Mouse (Mus musculus) embryonic fibroblast, embryonic 13.5 days (primary cell): ENCODE results near the gene Ercc1.

Experiments used
- CTCF ChIP-seq: IDR thresholded peaks from 2 replicates; pipeline ENCODE4 v1.5.1; 2011; ENCODE audit warnings: mild to moderate bottlenecking, control low read depth, low read length, moderate library complexity, borderline replicate concordance; ENCODE audit not compliant: insufficient read depth
- POLR2A ChIP-seq: IDR thresholded peaks from 2 replicates; pipeline ENCODE4 v1.6.1; 2011; ENCODE audit warnings: low read depth, mild to moderate bottlenecking, control low read depth, low read length, moderate library complexity

- TF ChIP-seq CTCF = no peak
- no peak for TF ChIP-seq POLR2A
Observed at GRCm38 (mm10) chr7:19309278-19309883, 35.2 kb upstream of the Ercc1 start.
